Mouse (Mus musculus) midbrain, postnatal 0 days (tissue): Measurements from ENCODE around the gene Tfdp1. TPM values are rescaled to one million over a fixed set of nuclear protein-coding genes. Genes with fewer than 3 reads are reported as not detected.

Source experiments
- ATAC-seq: fragments of 200-750 bp; cut with Nextera tagmentation; 2 replicates; pipeline ENCODE4 v1.8.0; 2017; ENCODE audit warnings: moderate number of reproducible peaks, mild to moderate bottlenecking, moderate TSS enrichment, moderate library complexity; ENCODE audit not compliant: low FRiP score
- DNase-seq: peaks from one replicate; pipeline ENCODE4 v3.0.0-alpha.2; 2015; ENCODE audit warnings: low spot score
- H3K27ac ChIP-seq: fragments of 300-500 bp; sonication (generic); 2 replicates; pipeline ENCODE4 v1.5.1; 2014; ENCODE audit warnings: low read depth, mild to moderate bottlenecking, low read length, mixed read lengths
- H3K27me3 ChIP-seq: fragments of 300-500 bp; sonication (generic); 2 replicates; pipeline ENCODE4 v1.6.1; 2014; ENCODE audit warnings: low read length, control low read depth, mixed read lengths; ENCODE audit not compliant: insufficient read depth
- H3K36me3 ChIP-seq: fragments of 300-500 bp; sonication (generic); 2 replicates; pipeline ENCODE4 v1.6.1; 2014; ENCODE audit warnings: low read length, control low read depth, mixed read lengths; ENCODE audit not compliant: insufficient read depth
- H3K4me1 ChIP-seq: fragments of 300-500 bp; sonication (generic); 2 replicates; pipeline ENCODE4 v1.6.1; 2014; ENCODE audit warnings: mild to moderate bottlenecking, control low read depth, antibody characterized with exemption, low read length, mixed read lengths; ENCODE audit not compliant: insufficient read depth
- H3K4me2 ChIP-seq: fragments of 300-500 bp; sonication (generic); 2 replicates; pipeline ENCODE4 v1.6.1; 2014; ENCODE audit warnings: low read depth, mild to moderate bottlenecking, low read length, mixed read lengths; ENCODE audit not compliant: poor library complexity, severe bottlenecking
- H3K4me3 ChIP-seq: fragments of 300-500 bp; sonication (generic); 2 replicates; pipeline ENCODE4 v1.5.1; 2014; ENCODE audit warnings: low read depth, mild to moderate bottlenecking, low read length, moderate library complexity
- H3K9ac ChIP-seq: fragments of 300-500 bp; sonication (generic); replicated peaks from 2 replicates; pipeline ENCODE4 v1.6.1; 2014; ENCODE audit warnings: mild to moderate bottlenecking, low read length, moderate library complexity, mixed read lengths; ENCODE audit not compliant: poor library complexity, severe bottlenecking
- H3K9me3 ChIP-seq: fragments of 300-500 bp; sonication (generic); 2 replicates; pipeline ENCODE4 v1.6.1; 2016; ENCODE audit warnings: low read length, control low read depth
- CTCF ChIP-seq: IDR thresholded peaks from 2 replicates; pipeline ENCODE4 v1.5.1; 2016; ENCODE audit warnings: antibody characterized with exemption, mild to moderate bottlenecking
- WGBS: fragments of 180-500 bp; shearing (Covaris S2); extraction: QIAGEN DNeasy Blood & Tissue Kit; methylation state at CpG from one replicate; pipeline ENCODE4 v1.1.7; 2014; 5-methylcytosine and 5-hydroxymethylcytosine counted together
- polyA plus RNA-seq: library from polyadenylated mRNA; unstranded; fragments of >200 nt; fragmentation: Nextera tagmentation; extraction: Ambion mirVana; gene quantifications from 2 replicates; pipeline ENCODE4 v1.2.1, GENCODE M21; 2015
- total RNA-seq: library from RNA; depleted of rRNA; stranded (reverse); fragments of >200 nt; gene quantifications from 2 replicates; pipeline ENCODE4 v1.2.3, GENCODE M21; 2014

Gene Tfdp1
- total and polyA plus RNA-seq, 2 experiments from 2014 or later: 58.6 to 75.4 TPM

- 95% methylated on average over 7 of the region's 7 CpGs for WGBS
- ATAC-seq (no peak), DNase-seq (no peak)
- no peak for TF ChIP-seq CTCF
- peaks cover 12% of the 10 kb centered on the region for H3K36me3 ChIP-seq
- H3K27me3 ChIP-seq: no peaks in the 10 kb centered on the region
- H3K9me3 ChIP-seq: no peaks in the 10 kb centered on the region
- H3K9ac ChIP-seq: no peak overlapping the region
- no peaks in the 10 kb centered on the region for H3K4me1 ChIP-seq
- no peak overlapping the region for H3K4me3 ChIP-seq
- H3K4me2 ChIP-seq: no peak overlapping the region
- H3K27ac ChIP-seq: no peak overlapping the region
Measured at GRCm38 (mm10) chr8:13381630-13382029, 43.1 kb downstream of the Tfdp1 start.

- no peaks in the 10 kb centered on the region for H3K4me1 ChIP-seq
- DNase-seq (no peak), ATAC-seq (no peak)
- H3K4me2 ChIP-seq: no peak overlapping the region
- H3K36me3 ChIP-seq: peaks cover 12% of the 10 kb centered on the region
- H3K27me3 ChIP-seq: no peaks in the 10 kb centered on the region
- no peak overlapping the region for H3K4me3 ChIP-seq
- H3K9me3 ChIP-seq: no peaks in the 10 kb centered on the region
- no peak overlapping the region for H3K9ac ChIP-seq
- WGBS: 89% methylated on average over 3 of the region's 3 CpGs
- no peak for TF ChIP-seq CTCF
- no peak overlapping the region for H3K27ac ChIP-seq
Measured at GRCm38 (mm10) chr8:13382536-13382935, 44.0 kb downstream of the Tfdp1 start.

GRCm38 (mm10) chr8:13382999-13383398 is 44.4 kb downstream of the Tfdp1 start:
- ATAC-seq: no peak

GRCm38 (mm10) chr8:13386366-13386765 is 47.8 kb downstream of the Tfdp1 start:
- no peak for DNase-seq
- no peaks in the 10 kb centered on the region for H3K9me3 ChIP-seq
- H3K4me2 ChIP-seq: no peak overlapping the region
- WGBS: 79% methylated on average over 13 of the region's 13 CpGs
- no peak for TF ChIP-seq CTCF
- no peak overlapping the region for H3K4me3 ChIP-seq
- no peaks in the 10 kb centered on the region for H3K36me3 ChIP-seq
- no peak for ATAC-seq
- H3K9ac ChIP-seq: no peak overlapping the region
- H3K27me3 ChIP-seq: no peaks in the 10 kb centered on the region
- no peaks in the 10 kb centered on the region for H3K4me1 ChIP-seq
- no peak overlapping the region for H3K27ac ChIP-seq

More at GRCm38 (mm10) chr8:13382999-13383398, 44.4 kb downstream of the Tfdp1 start:
- no peak overlapping the region for H3K27ac ChIP-seq
- H3K4me3 ChIP-seq: no peak overlapping the region
- no peaks in the 10 kb centered on the region for H3K4me1 ChIP-seq
- no peak overlapping the region for H3K9ac ChIP-seq
- no peaks in the 10 kb centered on the region for H3K27me3 ChIP-seq
- 95% methylated on average over 4 of the region's 4 CpGs for WGBS
- no peak overlapping the region for H3K4me2 ChIP-seq
- peaks cover 12% of the 10 kb centered on the region for H3K36me3 ChIP-seq
- no peak for TF ChIP-seq CTCF
- no peaks in the 10 kb centered on the region for H3K9me3 ChIP-seq
- no peak for DNase-seq

GRCm38 (mm10) chr8:13387728-13388127 is 49.2 kb downstream of the Tfdp1 start:
- Histone ChIP-seq H3K9me3 (no peaks in the 10 kb centered on the region), H3K36me3 (no peaks in the 10 kb centered on the region), H3K4me2 (no peak overlapping the region), H3K9ac (no peak overlapping the region), H3K27me3 (no peaks in the 10 kb centered on the region), H3K27ac (no peak overlapping the region), H3K4me3 (no peak overlapping the region), H3K4me1 (no peaks in the 10 kb centered on the region)
- no peak for TF ChIP-seq CTCF
- ATAC-seq: no peak
- DNase-seq: no peak
- WGBS: 83% methylated on average over 8 of the region's 8 CpGs

- no peaks in the 10 kb centered on the region for H3K36me3 ChIP-seq
- H3K4me2 ChIP-seq: no peak overlapping the region
- DNase-seq: no peak
- whole genome bisulfite sequencing: 87% methylated on average over 2 of the region's 2 CpGs
- H3K4me3 ChIP-seq: no peak overlapping the region
- no peak for TF ChIP-seq CTCF
- ATAC-seq: no peak
- H3K27me3 ChIP-seq: no peaks in the 10 kb centered on the region
- H3K27ac ChIP-seq: no peak overlapping the region
- H3K4me1 ChIP-seq: no peaks in the 10 kb centered on the region
- H3K9me3 ChIP-seq: no peaks in the 10 kb centered on the region
- no peak overlapping the region for H3K9ac ChIP-seq
Measured at GRCm38 (mm10) chr8:13388744-13389143, 50.2 kb downstream of the Tfdp1 start.
